Mouse (Mus musculus) embryonic fibroblast, embryonic 13.5 days (primary cell): ENCODE results near the gene Rftn1.

Experiments
- CTCF ChIP-seq: IDR thresholded peaks from 2 replicates; pipeline ENCODE4 v1.5.1; 2011; ENCODE audit warnings: mild to moderate bottlenecking, control low read depth, low read length, moderate library complexity, borderline replicate concordance; ENCODE audit not compliant: insufficient read depth
- POLR2A ChIP-seq: IDR thresholded peaks from 2 replicates; pipeline ENCODE4 v1.6.1; 2011; ENCODE audit warnings: low read depth, mild to moderate bottlenecking, control low read depth, low read length, moderate library complexity

- TF ChIP-seq CTCF = no peak
- no peak for TF ChIP-seq POLR2A
Measured at GRCm38 (mm10) chr17:49995226-49995625, 195.2 kb downstream of the Rftn1 start.
